Comparison of ENCODE assay signal across 7 mouse cellular contexts in the genomic region with DNA sequence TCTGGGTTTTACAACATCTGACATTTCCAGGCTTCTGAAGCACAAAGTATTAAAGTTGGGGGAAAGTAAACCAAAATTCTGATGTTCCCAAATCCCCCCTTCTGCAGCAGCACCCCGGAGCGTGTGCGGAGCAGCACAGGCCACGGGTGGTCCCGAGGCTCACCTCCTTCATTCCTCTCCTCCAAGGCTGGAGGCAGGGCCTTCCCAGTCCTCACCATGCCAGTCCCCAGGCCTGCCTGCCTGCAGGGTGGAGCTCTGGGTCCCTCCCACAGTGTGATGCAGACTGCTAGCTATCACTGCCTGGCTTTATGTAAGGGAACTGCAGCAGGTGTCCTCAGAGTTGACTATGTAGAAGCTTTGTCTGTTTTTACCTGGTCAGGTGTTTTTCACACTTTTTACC.
A peak's percentile ranks its signal among the peaks of the same experiment; 100 is the strongest.
DNase-seq lines count a peak whose midpoint lies in the region; TF ChIP-seq lines count a peak whose summit lies in the region.
"Not testable (repeated sequence)": the region's sequence is repeated elsewhere in the genome, so short reads cannot be mapped to it uniquely, and the experiment has no call there.

No protein-coding gene starts in this region.

- intact Hi-C loops in gastrocnemius, adult 2 months (cut with DNase I) = not testable (repeated sequence)

- TF ChIP-seq CTCF in gastrocnemius, adult 2 months (IDR thresholded peaks at IDR 0.05) = not testable (repeated sequence)

- DNase-seq in adrenal gland, adult 18-20 months (ENCODE audit: low spot score in 2 of 2) = peak; percentile 1 to 16
- peak; percentile 1 to 2 for DNase-seq in adrenal gland, postnatal 4 days (ENCODE audit: low spot score in 2 of 2)
- DNase-seq in gastrocnemius, adult 2 months = peak; percentile 11
- DNase-seq in gastrocnemius, postnatal 4 days (ENCODE audit: low spot score in 2 of 2) = peak; percentile 6 to 15
- peak; percentile 3 to 24 for DNase-seq in lung, postnatal 4 days
- peak; percentile 0 to 1 for DNase-seq in spleen, postnatal 36 days (ENCODE audit: low spot score in 2 of 2)
- DNase-seq in thymus, postnatal 36 days = peak; percentile 1 to 5

- H3K4me3 ChIP-seq in gastrocnemius, adult 2 months = not testable (repeated sequence)

- H3K27ac ChIP-seq in gastrocnemius, adult 2 months = not testable (repeated sequence)
